Mouse (Mus musculus): ENCODE results near the gene Klk1b5.

Gene Klk1b5

GRCm38 (mm10) chr7:44254930-44255329 is 39.2 kb downstream of the Klk1b5 start:
- DNase-seq: no peak

- DNase-seq: no peak
These were observed 41.5 kb downstream of the Klk1b5 start, which contains the start of gene Acp4 for GRCm38 (mm10) chr7:44257278-44257677. Acp4 (minus strand) TSS chr7:44257378.

- DNase-seq: no peak
These were observed 44.7 kb downstream of the Klk1b5 start for GRCm38 (mm10) chr7:44260410-44260809.

- DNase-seq: no peak
These were observed 45.4 kb downstream of the Klk1b5 start, which contains the start of gene Gm15517 for GRCm38 (mm10) chr7:44261147-44261546. Gm15517 (plus strand) TSS chr7:44261447.

GRCm38 (mm10) chr7:44262791-44263643 is 47.3 kb downstream of the Klk1b5 start:
- peak; percentile 95 for DNase-seq

- no peak for DNase-seq
These were observed 52.4 kb downstream of the Klk1b5 start for GRCm38 (mm10) chr7:44268117-44268516.

- no peak for DNase-seq
These were observed 53.7 kb downstream of the Klk1b5 start for GRCm38 (mm10) chr7:44269397-44269796.

Measured in kidney, postnatal 10 days (tissue).